Comparison of ENCODE assay signal across 14 mouse cellular contexts in the genomic region with DNA sequence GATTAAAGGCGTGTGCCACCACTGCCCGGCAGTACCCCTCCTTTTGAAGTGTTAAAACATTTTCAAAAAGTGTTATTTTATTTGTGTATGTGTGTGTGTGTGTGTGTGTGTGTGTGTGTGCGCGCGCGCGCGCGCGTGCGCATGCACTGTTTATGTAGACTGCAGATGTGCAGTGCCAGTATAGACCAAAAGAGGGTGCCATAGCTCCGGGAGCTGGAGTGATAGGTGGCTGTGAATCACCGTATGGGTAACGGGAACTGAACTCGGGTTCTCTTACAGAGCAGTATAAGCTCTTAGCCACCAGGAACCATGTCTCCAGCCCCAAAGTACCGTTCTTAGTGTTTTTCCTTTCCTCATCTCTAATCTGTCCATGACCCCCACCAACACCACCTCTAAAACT. TPM values are rescaled to one million over a fixed set of nuclear protein-coding genes. Genes with fewer than 3 reads are reported as not detected.
A peak's percentile ranks its signal among the peaks of the same experiment; 100 is the strongest.
DNase-seq lines count a peak whose midpoint lies in the region; ATAC-seq and TF ChIP-seq lines count a peak whose summit lies in the region.
"Had no signal": no experiment of that assay in that cellular context is flagged by ENCODE, and none has a peak within 500 bp of the region (broad histone marks: within the 10 kb centered on the region; RNA-seq: fewer than 3 reads in every experiment).

No protein-coding gene starts in this region.

- peaks cover 4% of the 10 kb centered on the region; the same call in 1 of the 2 replicates for H3K4me1 ChIP-seq in hindbrain, postnatal 0 days (ENCODE audit: insufficient read depth, low read length)
- peaks cover 28% of the 10 kb centered on the region for H3K4me1 ChIP-seq in hindbrain, embryonic 12.5 days
- H3K4me1 ChIP-seq in lung, postnatal 0 days (ENCODE audit: insufficient read depth, low read depth, low read length), result peaks cover 14% of the 10 kb centered on the region; the same call in 1 of the 2 replicates
- H3K4me1 ChIP-seq in CH12.LX (ENCODE audit: control insufficient read depth in 1 of 2, insufficient read depth in 2 of 2), result peaks cover 8 to 16% of the 10 kb centered on the region in 2 experiments

- TF ChIP-seq POLR2A in CH12.LX (IDR thresholded peaks at IDR 0.05; ENCODE audit: low read depth, low read length), result no peak

- no peak for DNase-seq in hindbrain, postnatal 0 days (ENCODE audit: low spot score)
- DNase-seq in lung, postnatal 0 days (ENCODE audit: low spot score), result no peak
- no peak for DNase-seq in lung, postnatal 10 days
- DNase-seq in CH12.LX (ENCODE audit: extremely low read depth), result peak; percentile 30
- peak; percentile 64 for DNase-seq in T-cell, adult 2 months (ENCODE audit: low spot score)
- DNase-seq in embryo, embryonic 11 days, result no peak
- DNase-seq: gastrocnemius, postnatal 10 days; kidney, postnatal 14 days; lung, postnatal 36 days had no signal

- peak; percentile 27 for TF ChIP-seq RAD21 in CH12.LX (IDR thresholded peaks at IDR 0.05; ENCODE audit: low read depth, low read length)

- H3K4me3 ChIP-seq in hindbrain, postnatal 0 days (ENCODE audit: low read length), result no peak overlapping the region
- H3K4me3 ChIP-seq in hindbrain, embryonic 12.5 days, result no peak overlapping the region
- H3K4me3 ChIP-seq in lung, postnatal 0 days (ENCODE audit: low read depth, low read length), result no peak overlapping the region
- H3K4me3 ChIP-seq in CH12.LX (replicated peaks in 1 of 3; ENCODE audit: low read depth in 2 of 3, low read length in 2 of 3, poor library complexity in 1 of 3), result no peak overlapping the region
- H3K4me3 ChIP-seq: embryonic facial prominence, embryonic 12.5 days; midbrain, embryonic 13.5 days; neural tube, embryonic 12.5 days had no signal

- H3K9ac ChIP-seq in hindbrain, postnatal 0 days (replicated peaks; ENCODE audit: low read length), result no peak overlapping the region
- no peak overlapping the region for H3K9ac ChIP-seq in hindbrain, embryonic 12.5 days
- H3K9ac ChIP-seq in lung, postnatal 0 days (replicated peaks; ENCODE audit: low read depth), result no peak overlapping the region
- no peak overlapping the region for H3K9ac ChIP-seq in CH12.LX (ENCODE audit: insufficient read depth, low read depth)
- H3K9ac ChIP-seq: embryonic facial prominence, embryonic 12.5 days; midbrain, embryonic 13.5 days; neural tube, embryonic 12.5 days had no signal

- H3K27ac ChIP-seq in hindbrain, postnatal 0 days, result no peak overlapping the region
- H3K27ac ChIP-seq in hindbrain, embryonic 12.5 days, result no peak overlapping the region
- no peak overlapping the region for H3K27ac ChIP-seq in lung, postnatal 0 days (ENCODE audit: low read length)
- no peak overlapping the region for H3K27ac ChIP-seq in CH12.LX (ENCODE audit: insufficient read depth, low read depth)
- H3K27ac ChIP-seq: embryonic facial prominence, embryonic 12.5 days; midbrain, embryonic 13.5 days; neural tube, embryonic 12.5 days had no signal

- H3K9me3 ChIP-seq in hindbrain, postnatal 0 days (ENCODE audit: low read length), result no peaks in the 10 kb centered on the region
- H3K9me3 ChIP-seq in hindbrain, embryonic 12.5 days (replicated peaks), result no peaks in the 10 kb centered on the region
- no peaks in the 10 kb centered on the region for H3K9me3 ChIP-seq in lung, postnatal 0 days (ENCODE audit: low read length)
- peaks cover 5% of the 10 kb centered on the region for H3K9me3 ChIP-seq in CH12.LX (replicated peaks; ENCODE audit: low read length)
- H3K9me3 ChIP-seq: embryonic facial prominence, embryonic 12.5 days; midbrain, embryonic 13.5 days; neural tube, embryonic 12.5 days had no signal

- H3K4me2 ChIP-seq in hindbrain, postnatal 0 days (ENCODE audit: low read depth, low read length), result no peak overlapping the region
- H3K4me2 ChIP-seq in hindbrain, embryonic 12.5 days (replicated peaks), result no peak overlapping the region
- H3K4me2 ChIP-seq in lung, postnatal 0 days (replicated peaks; ENCODE audit: low read depth, low read length), result no peak overlapping the region
- H3K4me2 ChIP-seq in CH12.LX (ENCODE audit: insufficient read depth, low read depth, poor library complexity, severe bottlenecking), result no peak overlapping the region
- H3K4me2 ChIP-seq: embryonic facial prominence, embryonic 12.5 days; midbrain, embryonic 13.5 days; neural tube, embryonic 12.5 days had no signal

- no peak for ATAC-seq in hindbrain, postnatal 0 days
- no peak for ATAC-seq in hindbrain, embryonic 12.5 days (ENCODE audit: low FRiP score)
- ATAC-seq in lung, postnatal 0 days, result no peak
- ATAC-seq: hindbrain, embryonic 16.5 days; midbrain, embryonic 13.5 days had no signal

- peaks cover 38% of the 10 kb centered on the region for H3K36me3 ChIP-seq in hindbrain, postnatal 0 days (ENCODE audit: insufficient read depth, low read length)
- H3K36me3 ChIP-seq in hindbrain, embryonic 12.5 days, result peaks cover 56% of the 10 kb centered on the region
- H3K36me3 ChIP-seq in lung, postnatal 0 days (ENCODE audit: insufficient read depth, low read length), result peaks cover 20% of the 10 kb centered on the region; the same call in 1 of the 2 replicates
- H3K36me3 ChIP-seq in CH12.LX (replicated peaks in 1 of 2; ENCODE audit: control insufficient read depth in 1 of 2, insufficient read depth in 1 of 2, low read length in 1 of 2), result peaks cover 58 to 83% of the 10 kb centered on the region in 2 experiments

- dilution Hi-C loops in CH12.LX (cut with MboI; ENCODE audit: extremely low pct_ligation_motif_present, extremely low pct_unique_long_range_greater_than_20kb, low sequenced_read_pairs), result no loop called here

- H3K27me3 ChIP-seq in hindbrain, postnatal 0 days (ENCODE audit: insufficient read depth, low read length), result no peaks in the 10 kb centered on the region
- H3K27me3 ChIP-seq in hindbrain, embryonic 12.5 days, result no peaks in the 10 kb centered on the region
- H3K27me3 ChIP-seq in lung, postnatal 0 days (replicated peaks; ENCODE audit: insufficient read depth, low read length), result no peaks in the 10 kb centered on the region
- H3K27me3 ChIP-seq in CH12.LX (replicated peaks), result no peaks in the 10 kb centered on the region
- H3K27me3 ChIP-seq: embryonic facial prominence, embryonic 12.5 days; midbrain, embryonic 13.5 days; neural tube, embryonic 12.5 days had no signal

- TF ChIP-seq EP300 in lung, postnatal 0 days (IDR thresholded peaks at IDR 0.05), result no peak
- TF ChIP-seq EP300 in CH12.LX (IDR thresholded peaks at IDR 0.05; ENCODE audit: low read length), result no peak

- peaks cover 51% of the 10 kb centered on the region for H3K79me2 ChIP-seq in CH12.LX (replicated peaks; ENCODE audit: control insufficient read depth, extremely low read depth, insufficient read depth, poor library complexity, severe bottlenecking)

- TF ChIP-seq CTCF in hindbrain, postnatal 0 days (IDR thresholded peaks at IDR 0.05; ENCODE audit: low read depth), result peak; percentile 40
- peak; percentile 44 for TF ChIP-seq CTCF in lung, postnatal 0 days (IDR thresholded peaks at IDR 0.05)
- TF ChIP-seq CTCF in CH12.LX (conservative IDR thresholded peaks at IDR 0.05 in 1 of 2, IDR thresholded peaks at IDR 0.05 in 1 of 2; ENCODE audit: low read depth in 2 of 2, low read length in 2 of 2), result peak in 1 of 2 experiments; percentile 41; a peak in 3 of 4 replicates

- in situ Hi-C loops in CH12.LX (cut with MboI; ENCODE audit: low pct_ligation_motif_present, low pct_unique_long_range_greater_than_20kb, low sequenced_read_pairs), result loop anchor here (5.0 kb wide), 1 partner anchor 32 kb away; no protein-coding TSS in a partner anchor

- 98% methylated on average over 16 of the region's 16 CpGs for WGBS in hindbrain, postnatal 0 days
- WGBS in hindbrain, embryonic 12.5 days, result 96% methylated on average over 16 of the region's 16 CpGs
- 95% methylated on average over 16 of the region's 16 CpGs for whole genome bisulfite sequencing in lung, postnatal 0 days

TF ChIP-seq in CH12.LX, 34 proteins besides CTCF, POLR2A, EP300 and RAD21:
- TF ChIP-seq SMC3 (IDR thresholded peaks at IDR 0.05; ENCODE audit: low read depth, low read length) (peak; percentile 26; the same call in 1 of the 2 replicates), IRF4 (IDR thresholded peaks at IDR 0.05; ENCODE audit: low read depth, low read length) (no peak), ZNF384 (IDR thresholded peaks at IDR 0.05; ENCODE audit: low read depth, low read length) (no peak), CHD1 (IDR thresholded peaks at IDR 0.05; ENCODE audit: low read depth, low read length) (no peak), MAX (IDR thresholded peaks at IDR 0.05; ENCODE audit: low read length) (no peak), KAT2A (IDR thresholded peaks at IDR 0.05; ENCODE audit: insufficient replicate concordance, low read length) (no peak), USF2 (conservative IDR thresholded peaks at IDR 0.05; ENCODE audit: low read depth, low read length) (no peak)

RNA-seq across cellular contexts. Expression of a gene that starts 10.8 kb away (rescaled TPM):
- 256 and 258 TPM in 2 replicates for total RNA-seq in hindbrain, postnatal 0 days (2014; rRNA removed)
- polyA plus RNA-seq in hindbrain, postnatal 0 days (2015; fragmentation: Nextera tagmentation; extraction: Ambion mirVana), result 137 and 143 TPM in 2 replicates
- polyA plus RNA-seq in hindbrain, embryonic 12.5 days (2016; fragmentation: Nextera tagmentation; extraction: Ambion mirVana), result 185 and 202 TPM in 2 replicates
- 31.7 and 33.8 TPM in 2 replicates for polyA plus RNA-seq in lung, postnatal 0 days (2015; fragmentation: Nextera tagmentation; extraction: Ambion mirVana)
- total RNA-seq in CH12.LX (2012; rRNA removed), result 66.6 and 86.0 TPM in 2 replicates
- total RNA-seq in CH12.LX (2014; rRNA removed), result 45.7 and 49.5 TPM in 2 replicates
- polyA plus RNA-seq in CH12.LX (2012; ENCODE audit: insufficient read length, low read depth), result 70.0 and 90.7 TPM in 2 replicates

RNA-seq across cellular contexts. Expression of a gene that starts 18.1 kb away (rescaled TPM):
- 65.7 and 69.5 TPM in 2 replicates for total RNA-seq in hindbrain, postnatal 0 days (2014; rRNA removed)
- polyA plus RNA-seq in hindbrain, postnatal 0 days (2015; fragmentation: Nextera tagmentation; extraction: Ambion mirVana), result 44.3 and 46.0 TPM in 2 replicates
- 2.7 and 3.8 TPM in 2 replicates for polyA plus RNA-seq in hindbrain, embryonic 12.5 days (2016; fragmentation: Nextera tagmentation; extraction: Ambion mirVana)
- polyA plus RNA-seq in lung, postnatal 0 days (2015; fragmentation: Nextera tagmentation; extraction: Ambion mirVana), result 4.5 and 4.9 TPM in 2 replicates
- total RNA-seq in CH12.LX (2012; rRNA removed) (0.17 and 0.30 TPM in 2 replicates), CH12.LX (2014; rRNA removed) (not detected in 2 replicates)
- polyA plus RNA-seq in CH12.LX (2012; ENCODE audit: insufficient read length, low read depth), result not detected in 2 replicates

RNA-seq across cellular contexts. Expression of a gene that starts 29.8 kb away (rescaled TPM):
- total RNA-seq in hindbrain, postnatal 0 days (2014; rRNA removed), result not detected in 2 replicates
- polyA plus RNA-seq in hindbrain, postnatal 0 days (2015; fragmentation: Nextera tagmentation; extraction: Ambion mirVana), result 0.88 and 1.3 TPM in 2 replicates
- 2.3 and 2.7 TPM in 2 replicates for polyA plus RNA-seq in hindbrain, embryonic 12.5 days (2016; fragmentation: Nextera tagmentation; extraction: Ambion mirVana)
- 19.5 and 20.5 TPM in 2 replicates for polyA plus RNA-seq in lung, postnatal 0 days (2015; fragmentation: Nextera tagmentation; extraction: Ambion mirVana)
- total RNA-seq in CH12.LX (2012; rRNA removed) (1.7 and 3.0 TPM in 2 replicates), CH12.LX (2014; rRNA removed) (8.7 and 11.2 TPM in 2 replicates)
- polyA plus RNA-seq in CH12.LX (2012; ENCODE audit: insufficient read length, low read depth), result 16.7 and 18.7 TPM in 2 replicates

Comparison
In these comparisons a context has a peak if more than half of its experiments do, and no peak if none do; other contexts are left out.
1. DNase-seq: peak in CH12.LX (single experiment) and T-cell, adult 2 months (single experiment); none in hindbrain, postnatal 0 days (single experiment), lung, postnatal 0 days (single experiment), lung, postnatal 10 days (single experiment) and embryo, embryonic 11 days (single experiment).